Mouse (Mus musculus) forebrain, embryonic 15.5 days (tissue): ENCODE data around the gene Napb. TPM values are rescaled to one million over a fixed set of nuclear protein-coding genes. Genes with fewer than 3 reads are reported as not detected.

Source experiments
- ATAC-seq: fragments of 200-750 bp; cut with Nextera tagmentation; replicated peaks from 2 replicates; pipeline ENCODE4 v1.8.0; 2017; ENCODE audit warnings: mild to moderate bottlenecking, moderate TSS enrichment, moderate library complexity
- H3K27ac ChIP-seq: fragments of 300-500 bp; sonication (generic); replicated peaks from 2 replicates; pipeline ENCODE4 v1.5.1; 2015; ENCODE audit warnings: mild to moderate bottlenecking, inconsistent platforms
- H3K27me3 ChIP-seq: fragments of 300-500 bp; sonication (generic); 2 replicates; pipeline ENCODE4 v1.6.1; 2015; ENCODE audit warnings: inconsistent platforms
- H3K36me3 ChIP-seq: fragments of 300-500 bp; sonication (generic); 2 replicates; pipeline ENCODE4 v1.6.1; 2015; ENCODE audit warnings: mild to moderate bottlenecking, inconsistent platforms
- H3K4me1 ChIP-seq: fragments of 300-500 bp; sonication (generic); 2 replicates; pipeline ENCODE4 v1.6.1; 2015; ENCODE audit warnings: inconsistent platforms
- H3K4me2 ChIP-seq: fragments of 300-500 bp; sonication (generic); replicated peaks from 2 replicates; pipeline ENCODE4 v1.6.1; 2015; ENCODE audit warnings: mild to moderate bottlenecking, inconsistent platforms
- H3K4me3 ChIP-seq: fragments of 300-500 bp; sonication (generic); 2 replicates; pipeline ENCODE4 v1.5.1; 2015; ENCODE audit warnings: mild to moderate bottlenecking, inconsistent platforms
- H3K9ac ChIP-seq: fragments of 300-500 bp; sonication (generic); replicated peaks from 2 replicates; pipeline ENCODE4 v1.6.1; 2015; ENCODE audit warnings: mild to moderate bottlenecking, inconsistent platforms
- H3K9me3 ChIP-seq: fragments of 300-500 bp; sonication (generic); 2 replicates; pipeline ENCODE4 v1.6.1; 2016; ENCODE audit warnings: inconsistent platforms
- WGBS: fragments of 180-500 bp; shearing (Covaris S2); methylation state at CpG from one replicate; pipeline ENCODE4 v1.1.7; 2015; ENCODE audit warnings: mixed read lengths; 5-methylcytosine and 5-hydroxymethylcytosine counted together
- polyA plus RNA-seq: library from polyadenylated mRNA; unstranded; fragments of >200 nt; fragmentation: Nextera tagmentation; extraction: Ambion mirVana; gene quantifications from 2 replicates; pipeline ENCODE4 v1.2.1, GENCODE M21; 2015

The Napb gene
- polyA plus RNA-seq, 1 experiment from 2014 or later, result 38.0 TPM

DNA sequence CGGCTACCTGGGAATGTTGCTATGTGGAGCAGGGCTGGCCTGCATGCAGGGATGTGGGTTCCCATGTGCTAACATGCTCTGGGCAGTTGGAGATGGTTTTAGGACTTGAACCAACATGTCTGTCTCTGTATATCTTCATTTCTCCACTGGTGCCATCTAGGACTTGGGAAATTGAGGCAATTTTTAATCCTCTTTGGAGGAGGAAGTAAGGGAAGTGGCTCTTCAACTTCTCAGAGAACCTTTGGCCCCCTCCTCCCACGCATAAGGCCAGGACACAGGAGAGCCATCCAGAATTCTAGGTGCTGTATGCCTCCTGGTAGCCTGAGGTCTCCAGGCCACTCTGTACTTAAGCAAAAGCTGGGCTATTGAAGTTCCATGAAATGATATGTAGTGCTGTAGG, 47.3 kb downstream of the Napb start:
- H3K4me1 ChIP-seq, result peaks cover 22% of the 10 kb centered on the region
- H3K36me3 ChIP-seq, result peaks cover 49% of the 10 kb centered on the region
- 100% methylated on average over 2 of the region's 2 CpGs for WGBS
- H3K9me3 ChIP-seq, result no peaks in the 10 kb centered on the region
- no peaks in the 10 kb centered on the region for H3K27me3 ChIP-seq
- ATAC-seq, result no peak
- no peak overlapping the region for H3K9ac ChIP-seq
- no peak overlapping the region for H3K4me3 ChIP-seq
- H3K4me2 ChIP-seq, result no peak overlapping the region
- no peak overlapping the region for H3K27ac ChIP-seq

DNA sequence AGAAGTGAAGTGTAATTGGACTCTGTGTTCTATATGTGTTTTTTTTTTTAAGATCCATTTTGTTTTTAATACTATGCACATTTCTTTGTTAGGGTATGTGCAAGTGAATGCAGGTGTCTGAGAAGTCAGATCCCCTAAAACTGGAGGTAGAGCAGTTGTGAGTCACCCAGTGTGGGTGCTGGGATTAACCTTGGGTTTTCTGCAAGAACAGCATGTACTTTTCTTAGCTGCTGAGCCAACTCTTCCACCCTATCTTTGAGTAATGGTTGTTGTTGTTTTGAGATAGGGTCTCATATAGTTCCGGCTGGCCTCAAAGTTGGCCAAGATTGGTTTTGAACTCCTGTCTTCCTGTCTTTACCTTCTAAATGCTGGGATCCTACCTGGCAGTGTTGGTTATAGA, 49.2 kb downstream of the Napb start:
- Histone ChIP-seq H3K27ac (no peak overlapping the region), H3K9me3 (no peaks in the 10 kb centered on the region), H3K9ac (no peak overlapping the region), H3K4me3 (no peak overlapping the region), H3K36me3 (peaks cover 38% of the 10 kb centered on the region), H3K4me2 (no peak overlapping the region), H3K4me1 (peaks cover 40% of the 10 kb centered on the region), H3K27me3 (no peaks in the 10 kb centered on the region)
- no peak for ATAC-seq
- 95% methylated on average over 1 of the region's 1 CpGs for WGBS

DNA sequence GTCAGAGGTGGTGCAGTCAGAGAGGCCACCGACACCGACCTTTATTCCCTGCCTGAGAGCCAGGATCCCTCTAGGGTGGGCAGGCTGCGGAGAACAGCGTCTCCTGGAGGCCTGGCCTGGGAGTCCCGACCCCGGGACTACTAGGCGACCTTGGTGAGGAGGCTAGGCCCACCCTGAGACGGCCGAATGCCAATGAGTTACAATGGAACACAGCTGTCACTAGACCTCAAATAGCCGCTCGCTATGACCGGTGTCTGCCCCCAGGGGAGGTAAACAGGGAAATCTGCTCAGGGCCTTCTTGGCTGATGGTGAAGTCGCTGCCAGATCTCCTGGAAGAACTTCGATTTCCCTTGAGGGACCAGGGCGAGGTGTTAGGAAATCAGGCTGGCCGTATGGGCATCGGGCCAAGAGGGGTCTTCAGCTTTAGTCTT, 50.8 kb downstream of the Napb start:
- Histone ChIP-seq H3K9me3 (no peaks in the 10 kb centered on the region), H3K4me2 (peak overlapping the region; percentile 94), H3K9ac (peak overlapping the region; percentile 84), H3K4me3 (peak overlapping the region; percentile 90), H3K27me3 (no peaks in the 10 kb centered on the region), H3K4me1 (peaks cover 49% of the 10 kb centered on the region), H3K27ac (peak overlapping the region; percentile 88), H3K36me3 (peaks cover 28% of the 10 kb centered on the region)
- WGBS, result 7% methylated on average over 17 of the region's 17 CpGs
- ATAC-seq, result peak; percentile 49

DNA sequence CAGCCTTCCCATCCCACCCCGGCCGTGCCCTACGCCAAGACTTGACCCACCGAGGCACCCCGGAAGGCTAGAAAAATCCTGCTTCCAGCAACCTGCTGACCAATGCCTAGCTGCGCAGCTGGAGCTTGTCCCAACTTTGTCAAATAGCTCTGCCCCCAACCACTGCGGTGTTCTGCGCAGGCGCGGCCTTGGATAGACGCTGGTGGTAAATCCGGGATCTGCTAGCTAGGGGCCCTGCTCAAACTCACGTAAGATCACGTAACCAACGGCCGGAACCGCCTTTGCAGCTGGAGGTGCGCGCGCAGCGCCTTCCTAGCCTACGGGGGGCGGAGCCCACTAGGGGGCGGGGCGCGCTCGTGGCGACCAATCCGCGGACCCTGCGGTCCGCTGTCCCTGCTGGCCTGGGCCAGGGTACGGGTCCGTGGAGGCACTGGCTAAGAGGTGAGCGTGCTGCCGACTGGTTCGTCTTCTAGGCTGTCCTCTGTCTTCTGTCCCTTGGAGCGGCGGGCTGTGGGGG, 51.4 kb downstream of the Napb start, which contains the start of gene Gzf1:
Gene Gzf1 (plus strand): TSS at position 249 of the 517 bp plus-strand sequence.
- under 1% methylated on average over 39 of the region's 39 CpGs for WGBS
- no peaks in the 10 kb centered on the region for H3K9me3 ChIP-seq

DNA sequence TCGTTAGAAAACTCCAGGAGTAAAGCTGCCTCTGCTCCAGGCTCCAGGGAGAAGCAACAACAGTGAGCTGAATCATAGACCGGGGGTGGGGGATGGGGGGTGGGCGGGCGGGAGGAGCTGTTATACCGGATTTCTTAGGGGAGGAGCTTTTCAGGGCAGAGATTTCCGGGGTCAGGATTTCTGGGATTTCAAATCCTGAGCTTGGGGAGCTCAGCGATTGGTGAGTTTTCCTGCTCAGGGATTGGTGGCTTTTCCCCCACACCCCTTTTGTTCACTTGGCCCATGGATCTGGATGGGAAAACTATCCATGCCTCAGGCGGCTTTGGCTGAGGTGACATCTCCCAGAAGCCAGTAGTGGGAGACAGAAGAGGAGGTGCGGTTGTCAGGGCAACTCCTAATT, 52.9 kb downstream of the Napb start:
- Histone ChIP-seq H3K27me3 (no peaks in the 10 kb centered on the region), H3K9me3 (no peaks in the 10 kb centered on the region), H3K4me3 (peak overlapping the region; percentile 21), H3K4me2 (peak overlapping the region; percentile 38), H3K36me3 (peaks cover 21% of the 10 kb centered on the region), H3K9ac (no peak overlapping the region; the same call in 1 of the 2 replicates), H3K4me1 (peaks cover 50% of the 10 kb centered on the region), H3K27ac (peak overlapping the region; percentile 88)
- 0% methylated on average over 9 of the region's 9 CpGs for WGBS
- peak; percentile 20 for ATAC-seq

More for the DNA sequence above, 51.4 kb downstream of the Napb start, which contains the start of gene Gzf1:
- Histone ChIP-seq H3K4me3 (peak within 1 kb of the TSS; percentile 90), H3K36me3 (peaks cover 29% of the 10 kb centered on the region), H3K27me3 (no peaks in the 10 kb centered on the region), H3K9ac (peak within 1 kb of the TSS; percentile 84), H3K4me1 (peaks cover 48% of the 10 kb centered on the region), H3K27ac (peak within 1 kb of the TSS; percentile 88), H3K4me2 (peak within 1 kb of the TSS; percentile 94)
- peak; percentile 91 for ATAC-seq

DNA sequence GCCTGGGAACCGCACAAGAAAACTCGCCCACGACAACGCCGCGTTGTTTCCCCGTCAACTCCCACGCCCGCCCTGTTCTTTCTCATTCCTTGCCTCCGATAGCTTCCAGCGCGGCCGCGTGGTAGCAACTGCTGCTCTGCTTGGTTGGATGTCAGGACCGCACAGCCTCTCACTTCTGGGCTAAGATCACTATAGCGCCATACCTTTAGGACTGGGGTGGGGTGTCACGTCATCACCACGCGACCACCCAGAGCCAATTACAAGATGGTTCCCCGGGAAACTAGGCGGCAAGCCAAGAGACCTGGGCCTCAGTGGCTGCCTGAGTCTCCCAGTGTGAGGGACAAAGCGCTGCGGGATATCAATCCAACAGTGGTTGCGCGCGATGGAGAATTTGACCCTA, 54.5 kb downstream of the Napb start:
- ATAC-seq, result peak; percentile 45
- peak overlapping the region; percentile 88 for H3K27ac ChIP-seq
- H3K9me3 ChIP-seq, result no peaks in the 10 kb centered on the region
- H3K4me3 ChIP-seq, result peak overlapping the region; percentile 52
- H3K36me3 ChIP-seq, result peaks cover 14% of the 10 kb centered on the region
- H3K27me3 ChIP-seq, result no peaks in the 10 kb centered on the region
- H3K4me2 ChIP-seq, result peak overlapping the region; percentile 58
- peaks cover 64% of the 10 kb centered on the region for H3K4me1 ChIP-seq
- WGBS, result 2% methylated on average over 26 of the region's 26 CpGs
- peak overlapping the region; percentile 36 for H3K9ac ChIP-seq

DNA sequence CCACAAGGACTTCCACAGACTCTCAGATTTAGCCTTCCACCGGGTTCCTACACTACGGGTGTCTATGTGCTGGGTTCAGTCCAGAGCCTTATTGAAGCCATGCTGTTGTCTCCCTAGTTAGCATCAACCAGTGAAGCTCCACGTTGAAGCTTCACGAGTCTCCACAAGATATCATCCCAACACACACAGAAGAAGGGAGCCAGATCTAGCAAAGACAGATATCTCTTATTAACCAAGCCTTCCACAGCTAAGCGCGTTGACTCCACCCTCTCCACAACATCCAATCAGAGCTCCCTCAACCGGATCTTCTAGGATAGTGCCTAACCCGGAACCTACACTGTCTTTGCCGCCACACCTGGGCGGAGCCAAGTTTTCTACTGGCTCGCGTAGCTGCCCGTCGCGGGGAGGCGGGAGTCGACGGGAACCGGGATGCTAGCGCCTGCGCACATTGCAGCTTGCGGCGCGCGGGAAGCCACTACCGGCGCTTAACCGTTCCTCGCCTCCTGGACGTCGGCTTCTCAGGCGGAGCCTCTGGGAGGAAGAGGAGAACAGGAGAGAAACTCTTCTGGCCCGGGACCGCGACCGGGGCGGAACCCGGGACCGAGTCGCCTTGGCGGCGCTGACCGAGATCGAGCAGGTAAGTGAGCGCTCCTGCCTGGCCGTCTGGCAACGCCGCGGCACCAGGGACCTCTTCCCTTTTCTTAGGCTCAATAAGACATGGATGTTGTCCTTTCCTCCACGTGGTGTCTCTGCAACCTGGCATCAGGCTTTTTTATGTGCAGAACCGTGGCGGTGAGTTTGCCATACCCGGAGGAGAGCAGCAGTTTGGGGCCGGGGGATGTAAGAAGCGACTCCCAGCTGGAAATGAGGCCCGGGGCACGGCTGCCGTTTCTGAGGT, 59.8 kb downstream of the Napb start, which contains the start of gene Nxt1:
Gene Nxt1 (plus strand): TSS at position 403 of the 898 bp plus-strand sequence.
- Histone ChIP-seq H3K27me3 (no peaks in the 10 kb centered on the region), H3K4me3 (peak within 1 kb of the TSS; percentile 64), H3K9me3 (no peaks in the 10 kb centered on the region), H3K4me1 (peaks cover 31% of the 10 kb centered on the region), H3K27ac (peak within 1 kb of the TSS; percentile 81), H3K9ac (peak within 1 kb of the TSS; percentile 73), H3K4me2 (peak within 1 kb of the TSS; percentile 77), H3K36me3 (peaks cover 14% of the 10 kb centered on the region)
- WGBS, result under 1% methylated on average over 58 of the region's 58 CpGs
- ATAC-seq, result peak; percentile 100

DNA sequence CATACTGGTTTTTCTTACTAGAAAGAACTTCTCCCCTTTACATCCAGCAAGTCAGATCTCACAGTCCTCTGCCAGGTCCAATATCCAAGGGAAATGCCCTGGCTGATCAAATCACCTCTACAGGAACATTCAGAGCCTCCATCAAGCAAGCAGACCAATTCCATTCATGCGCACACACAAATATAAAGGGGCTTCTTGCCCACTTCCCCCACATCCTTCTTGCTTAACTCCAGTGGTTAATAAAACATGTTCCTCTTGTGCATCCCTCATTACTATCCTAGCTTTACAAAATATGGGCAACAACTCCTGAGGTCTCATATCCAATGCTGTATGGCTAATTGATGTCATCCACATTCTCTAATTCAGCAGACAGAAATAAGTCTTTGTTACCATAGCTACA, 68.8 kb downstream of the Napb start:
- Histone ChIP-seq H3K36me3 (no peaks in the 10 kb centered on the region), H3K9ac (no peak overlapping the region), H3K4me1 (no peaks in the 10 kb centered on the region), H3K4me2 (no peak overlapping the region), H3K27ac (no peak overlapping the region), H3K4me3 (no peak overlapping the region), H3K9me3 (no peaks in the 10 kb centered on the region), H3K27me3 (no peaks in the 10 kb centered on the region)
- 94% methylated on average over 1 of the region's 1 CpGs for WGBS
- ATAC-seq, result no peak

DNA sequence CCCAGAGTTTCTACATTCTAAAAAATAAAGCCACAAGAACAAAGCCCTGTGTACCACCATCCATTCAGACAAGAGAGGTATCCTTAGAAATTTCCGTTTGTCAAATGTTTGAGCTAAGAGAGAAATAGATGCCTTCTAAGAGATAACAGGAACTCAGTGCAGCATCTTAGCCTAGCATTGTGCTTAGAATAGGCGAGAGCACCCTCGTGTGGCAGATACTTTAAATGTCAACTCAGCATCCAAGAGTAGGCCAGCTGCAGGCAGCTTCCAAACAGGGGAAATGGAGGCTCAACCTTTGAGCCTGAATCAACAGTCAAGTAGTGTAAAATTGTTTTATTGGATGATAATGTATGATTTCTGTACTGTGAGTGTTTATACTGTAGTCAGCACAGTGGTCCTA, 77.3 kb downstream of the Napb start:
- under 1% methylated on average over 3 of the region's 3 CpGs for WGBS
- H3K36me3 ChIP-seq, result no peaks in the 10 kb centered on the region
- H3K4me1 ChIP-seq, result peaks cover 6% of the 10 kb centered on the region
- no peaks in the 10 kb centered on the region for H3K9me3 ChIP-seq
- ATAC-seq, result peak; percentile 91
- no peak overlapping the region for H3K4me2 ChIP-seq
- no peak overlapping the region for H3K9ac ChIP-seq
- no peak overlapping the region for H3K27ac ChIP-seq
- no peak overlapping the region for H3K4me3 ChIP-seq
- no peaks in the 10 kb centered on the region for H3K27me3 ChIP-seq

DNA sequence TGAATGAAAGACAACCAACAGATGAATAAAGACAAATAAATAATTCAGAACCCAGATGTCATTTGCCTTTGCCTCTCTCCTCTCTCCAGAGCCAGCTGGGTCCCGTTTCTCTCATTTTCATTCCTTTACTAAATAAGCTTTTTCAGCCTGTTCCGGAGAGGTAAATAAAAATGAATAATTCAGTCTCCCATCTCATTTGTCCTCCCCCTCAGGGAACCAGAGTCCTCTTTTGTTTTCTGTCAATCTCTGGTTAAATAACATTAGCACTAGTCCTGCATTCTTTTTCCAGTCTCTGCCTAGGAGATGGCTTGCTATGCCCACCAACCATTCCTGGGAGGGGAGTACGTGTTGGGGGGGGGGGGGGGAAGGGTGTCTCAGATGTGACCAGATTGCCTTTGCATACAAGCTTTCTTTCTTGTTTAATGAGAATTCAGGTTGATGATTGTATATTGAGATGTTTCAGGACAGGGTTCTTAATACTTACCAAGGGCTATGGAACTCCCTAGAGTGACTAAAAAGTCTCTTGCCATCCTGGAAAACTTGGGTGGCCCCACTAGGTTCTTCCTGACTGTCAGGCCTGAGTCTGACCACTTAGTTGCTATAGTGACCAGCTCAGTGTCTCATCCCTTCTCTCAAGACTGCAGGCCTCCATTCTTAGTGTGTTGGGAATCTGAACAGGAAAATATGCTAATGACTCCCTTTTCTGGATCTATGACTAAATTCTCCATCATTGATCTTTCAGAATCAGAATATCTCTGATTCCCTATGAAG, 81.5 kb downstream of the Napb start:
- WGBS, result 5% methylated on average over 3 of the region's 3 CpGs
- Histone ChIP-seq H3K4me1 (peaks cover 6% of the 10 kb centered on the region), H3K9ac (no peak overlapping the region), H3K27ac (no peak overlapping the region), H3K4me2 (no peak overlapping the region), H3K4me3 (no peak overlapping the region), H3K36me3 (no peaks in the 10 kb centered on the region), H3K9me3 (no peaks in the 10 kb centered on the region), H3K27me3 (no peaks in the 10 kb centered on the region)
- ATAC-seq, result peak; percentile 46; the same call in 1 of the 2 replicates

DNA sequence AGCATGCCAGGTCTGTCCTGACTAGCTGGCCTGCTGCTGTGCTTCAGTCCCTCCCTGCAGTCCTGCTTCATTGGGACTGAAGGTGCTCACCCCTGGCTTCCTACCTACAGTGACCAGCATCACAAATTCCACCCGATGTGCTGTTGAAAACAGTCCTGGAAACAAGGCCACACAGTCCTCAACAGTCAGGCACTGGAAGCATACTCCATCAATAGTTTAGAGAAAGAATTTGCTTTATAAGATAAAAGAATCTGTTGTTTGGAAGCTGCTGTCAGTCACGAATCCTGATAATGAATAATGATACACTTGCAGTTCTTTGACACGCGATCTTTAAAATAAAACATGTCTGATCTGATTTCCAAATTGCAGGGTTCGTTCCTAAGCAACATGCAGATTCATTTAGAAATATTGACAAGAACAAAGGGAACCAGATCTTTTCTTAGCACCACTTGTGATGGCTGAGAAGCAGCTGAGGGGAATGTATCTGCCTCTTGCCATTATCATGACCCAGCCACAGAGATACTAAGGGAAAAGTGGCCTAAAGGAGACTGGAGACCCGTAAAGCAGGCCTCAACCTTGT, 87.8 kb downstream of the Napb start:
- H3K4me3 ChIP-seq, result no peak overlapping the region
- no peak overlapping the region for H3K4me2 ChIP-seq
- no peaks in the 10 kb centered on the region for H3K9me3 ChIP-seq
- ATAC-seq, result peak; percentile 80
- H3K27me3 ChIP-seq, result no peaks in the 10 kb centered on the region
- 62% methylated on average over 6 of the region's 6 CpGs for WGBS
- no peaks in the 10 kb centered on the region for H3K36me3 ChIP-seq
- no peaks in the 10 kb centered on the region for H3K4me1 ChIP-seq
- no peak overlapping the region for H3K9ac ChIP-seq
- peak overlapping the region; percentile 61 for H3K27ac ChIP-seq
